Mouse (Mus musculus): ENCODE data around the gene Kcnab3.

Gene Kcnab3

GRCm38 (mm10) chr11:69331929-69332405, 5.9 kb downstream of the Kcnab3 start:
- DNase-seq (ENCODE audit: low spot score), result peak; percentile 88

- peak; percentile 39 for DNase-seq (ENCODE audit: low spot score)
These were observed 6.7 kb downstream of the Kcnab3 start for GRCm38 (mm10) chr11:69332713-69333253.

DNA sequence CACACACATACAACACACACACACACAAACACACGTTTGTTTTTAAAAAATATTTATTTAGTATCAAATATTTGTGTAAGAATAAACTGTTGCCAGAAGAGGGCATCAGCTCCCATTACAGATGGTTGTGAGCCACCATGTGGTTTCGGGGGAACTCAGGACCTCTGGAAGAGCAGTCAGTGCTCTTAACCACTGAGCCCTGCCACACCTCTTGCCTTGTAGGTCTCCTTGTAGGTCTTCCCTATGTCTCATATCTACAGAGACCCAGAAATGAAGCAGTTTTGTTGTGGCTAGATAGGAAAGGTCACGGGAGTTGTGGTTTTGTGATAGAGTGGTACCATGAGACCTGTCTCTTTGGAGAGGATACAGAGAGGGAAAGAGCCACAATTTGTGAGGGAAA, 7.9 kb downstream of the Kcnab3 start:
- no peak for DNase-seq (ENCODE audit: low spot score)

GRCm38 (mm10) chr11:69334796-69335195, 8.7 kb downstream of the Kcnab3 start:
- no peak for DNase-seq (ENCODE audit: low spot score)

DNA sequence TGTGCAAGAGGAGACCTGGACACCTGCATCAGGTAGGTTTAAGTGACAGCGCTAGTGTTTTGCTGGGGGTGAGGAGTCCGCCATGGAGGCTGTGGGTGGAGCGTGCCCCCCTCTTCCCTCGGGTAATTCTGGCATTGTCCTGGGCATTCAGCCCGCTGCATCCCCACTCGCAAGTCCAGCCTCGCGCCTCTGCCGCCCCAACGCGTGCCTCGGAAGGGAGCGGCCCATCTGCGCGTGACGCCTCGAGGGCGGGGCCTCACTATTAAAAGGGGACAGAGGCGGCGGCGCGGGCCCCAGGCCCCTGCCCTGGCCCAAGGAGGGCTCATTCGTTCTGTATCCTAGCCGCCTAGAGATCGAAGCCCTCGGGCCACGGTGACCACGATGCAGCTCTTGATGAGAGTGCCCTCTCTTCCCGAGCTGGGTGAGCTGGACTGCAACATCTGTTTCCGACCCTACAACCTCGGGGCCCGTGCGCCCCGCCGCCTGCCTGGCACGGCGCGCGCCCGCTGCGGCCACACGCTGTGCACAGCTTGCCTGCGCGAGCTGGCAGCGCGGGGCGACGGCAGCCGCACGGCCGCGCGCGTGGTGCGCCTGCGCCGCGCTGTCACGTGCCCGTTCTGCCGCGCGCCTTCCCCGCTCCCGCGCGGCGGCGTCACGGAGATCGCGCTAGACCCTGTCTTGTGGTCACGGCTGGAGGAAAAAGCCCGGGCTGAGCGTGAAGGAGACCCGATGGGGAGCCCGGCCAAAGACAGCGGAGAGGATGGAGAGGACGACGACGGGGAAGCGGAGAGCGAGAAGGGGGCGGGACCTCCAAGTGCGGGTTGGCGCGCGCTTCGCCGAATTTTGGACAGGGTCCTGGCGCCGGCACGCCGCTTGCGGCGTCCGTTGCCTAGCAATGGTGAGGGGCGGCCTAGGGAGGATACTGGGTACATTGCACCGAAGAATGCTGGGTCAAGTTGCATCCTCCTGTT, 14.4 kb downstream of the Kcnab3 start, which contains the start of gene Rnf227:
Gene Rnf227 (plus strand): TSS at position 301 of the 971 bp plus-strand sequence.
- DNase-seq (ENCODE audit: low spot score), result peak; percentile 87

GRCm38 (mm10) chr11:69346441-69346840, 20.4 kb downstream of the Kcnab3 start:
- no peak for DNase-seq (ENCODE audit: low spot score)

DNA sequence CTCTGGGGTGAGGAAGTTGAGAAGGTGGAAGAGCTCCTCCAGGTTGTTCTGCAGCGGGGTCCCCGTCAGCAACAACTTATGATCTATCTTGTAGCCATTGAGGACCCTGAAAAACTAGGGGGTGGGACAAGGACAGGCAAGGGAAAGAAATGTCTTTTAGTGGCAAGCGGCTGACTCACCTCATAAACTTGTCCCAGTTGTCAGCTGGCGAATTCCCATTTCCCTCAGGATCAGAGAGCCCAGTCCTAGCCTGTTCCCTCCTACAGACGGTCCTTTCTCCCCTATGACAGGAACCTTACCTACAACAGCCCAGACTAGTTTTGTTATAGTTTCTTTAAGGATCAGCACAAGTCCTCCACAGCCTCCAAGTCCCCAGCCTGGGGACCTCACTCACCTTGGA, 30.5 kb downstream of the Kcnab3 start:
- DNase-seq (ENCODE audit: low spot score), result no peak

GRCm38 (mm10) chr11:69357690-69358089, 31.6 kb downstream of the Kcnab3 start:
- no peak for DNase-seq (ENCODE audit: low spot score)

DNA sequence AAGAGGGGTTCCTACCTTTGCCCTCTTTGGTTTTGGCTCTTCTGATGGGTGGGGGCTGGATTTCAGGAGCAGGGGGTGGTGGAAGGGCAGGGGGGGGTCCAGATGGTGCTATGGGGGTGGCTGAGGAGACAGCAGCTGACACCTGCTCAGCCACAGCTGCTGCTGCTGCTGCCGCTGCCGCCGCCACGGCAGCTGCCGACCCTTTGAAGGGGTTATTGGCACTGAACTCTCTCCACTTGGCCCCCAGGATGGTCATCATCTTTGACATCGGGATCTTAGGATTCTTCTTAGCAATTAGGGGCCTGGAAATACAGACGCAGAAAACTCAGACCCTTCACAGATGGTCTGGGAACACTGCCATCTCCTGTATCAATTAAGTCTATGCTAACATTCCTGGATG, 36.0 kb downstream of the Kcnab3 start:
- DNase-seq (ENCODE audit: low spot score), result no peak

- peak; percentile 40 for DNase-seq (ENCODE audit: low spot score)
These were observed 36.4 kb downstream of the Kcnab3 start for GRCm38 (mm10) chr11:69362479-69362878.

DNA sequence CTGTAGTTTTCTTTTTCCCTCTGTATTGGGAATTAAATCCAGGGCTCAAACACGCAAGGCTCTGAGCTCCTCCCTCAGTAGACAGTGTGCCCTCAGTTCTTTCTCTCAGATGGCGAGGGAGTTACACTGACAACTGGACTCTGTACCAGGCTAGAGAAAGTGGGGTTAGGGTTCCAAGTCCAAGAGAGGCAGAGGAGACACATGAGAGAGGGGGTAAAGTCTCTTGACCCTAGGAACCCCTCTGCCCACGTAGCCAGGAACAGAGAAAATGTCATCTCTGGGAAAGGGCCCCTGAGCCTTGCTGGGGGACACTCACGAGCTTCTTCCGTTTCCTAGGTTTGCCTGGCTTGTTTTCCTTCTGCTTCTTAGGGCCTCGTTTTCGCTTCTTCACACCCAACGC, 38.3 kb downstream of the Kcnab3 start:
- DNase-seq (ENCODE audit: low spot score), result no peak

DNA sequence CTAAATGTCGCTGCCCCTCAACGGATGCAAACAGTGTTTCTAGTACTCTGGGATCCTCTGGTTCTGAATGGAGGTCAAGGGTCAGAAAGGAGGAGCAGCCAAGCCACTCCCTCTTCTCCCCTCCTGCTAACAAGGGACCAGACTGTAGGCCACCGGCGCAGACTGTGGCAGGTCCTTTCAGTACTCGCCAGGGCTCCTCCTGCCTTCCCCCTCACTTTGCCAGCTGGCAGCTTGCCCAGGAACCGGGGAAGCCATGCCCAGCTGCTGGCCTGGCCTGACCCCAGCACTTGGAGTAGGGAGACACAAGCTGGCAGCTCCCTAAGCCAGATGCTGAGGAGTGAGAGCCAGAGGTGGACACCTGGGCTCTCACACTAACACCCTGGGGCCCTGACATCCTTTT, 38.9 kb downstream of the Kcnab3 start:
- peak; percentile 83 for DNase-seq (ENCODE audit: low spot score)

DNA sequence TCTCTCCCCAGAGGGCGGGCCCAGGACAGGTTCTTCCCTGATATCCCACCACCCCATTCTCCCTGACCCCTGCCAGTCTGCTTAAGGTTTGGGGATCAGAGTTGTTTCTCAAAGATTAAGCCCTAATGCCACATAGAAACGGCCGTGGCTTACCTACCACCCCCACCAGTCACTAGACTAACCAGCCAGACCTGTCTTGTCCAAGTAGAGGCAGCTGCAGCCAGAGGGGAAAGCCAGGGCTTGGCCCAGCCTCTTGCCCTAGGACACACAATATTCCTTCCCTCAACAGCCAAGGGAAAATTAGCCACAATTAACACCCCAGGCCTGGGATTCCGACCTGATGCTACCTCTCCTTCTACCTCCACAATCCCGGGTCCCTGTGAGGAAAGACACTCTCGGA, 39.7 kb downstream of the Kcnab3 start:
- peak; percentile 18 for DNase-seq (ENCODE audit: low spot score)

DNA sequence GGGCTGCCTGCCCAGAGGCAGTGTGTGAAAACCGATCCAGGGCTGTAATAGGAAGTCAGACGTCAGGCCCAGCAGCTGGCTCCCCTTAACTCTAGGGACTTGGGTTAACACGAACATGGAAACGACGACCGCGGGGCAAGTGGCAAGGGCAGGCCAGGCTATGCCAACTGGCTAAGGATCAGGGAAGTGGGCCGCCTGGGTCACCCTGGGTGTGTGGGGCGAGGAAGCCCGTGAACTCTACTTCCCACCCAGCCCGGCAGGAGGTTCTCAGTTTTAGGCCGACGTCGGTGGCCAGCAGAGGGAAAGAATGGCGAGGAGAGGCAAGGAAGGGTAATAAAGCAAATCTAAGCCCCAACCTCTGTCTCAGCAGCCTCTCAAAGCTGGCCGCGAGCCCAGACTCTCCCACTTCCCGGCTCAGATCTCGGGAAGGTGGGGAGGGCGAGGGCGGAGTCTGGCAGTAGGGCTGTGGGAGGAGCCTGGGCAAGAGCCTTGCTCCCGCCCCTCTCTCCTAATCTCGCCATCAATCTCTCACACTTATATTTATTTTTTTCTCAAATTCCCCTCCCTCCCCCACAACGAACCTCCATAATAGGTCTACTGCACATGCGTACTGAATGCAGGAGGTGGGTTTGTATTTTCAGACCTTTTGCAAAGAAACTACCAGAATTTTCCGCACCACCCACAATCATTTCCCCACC, 40.2 kb downstream of the Kcnab3 start:
- peak; percentile 94 for DNase-seq (ENCODE audit: low spot score)

DNA sequence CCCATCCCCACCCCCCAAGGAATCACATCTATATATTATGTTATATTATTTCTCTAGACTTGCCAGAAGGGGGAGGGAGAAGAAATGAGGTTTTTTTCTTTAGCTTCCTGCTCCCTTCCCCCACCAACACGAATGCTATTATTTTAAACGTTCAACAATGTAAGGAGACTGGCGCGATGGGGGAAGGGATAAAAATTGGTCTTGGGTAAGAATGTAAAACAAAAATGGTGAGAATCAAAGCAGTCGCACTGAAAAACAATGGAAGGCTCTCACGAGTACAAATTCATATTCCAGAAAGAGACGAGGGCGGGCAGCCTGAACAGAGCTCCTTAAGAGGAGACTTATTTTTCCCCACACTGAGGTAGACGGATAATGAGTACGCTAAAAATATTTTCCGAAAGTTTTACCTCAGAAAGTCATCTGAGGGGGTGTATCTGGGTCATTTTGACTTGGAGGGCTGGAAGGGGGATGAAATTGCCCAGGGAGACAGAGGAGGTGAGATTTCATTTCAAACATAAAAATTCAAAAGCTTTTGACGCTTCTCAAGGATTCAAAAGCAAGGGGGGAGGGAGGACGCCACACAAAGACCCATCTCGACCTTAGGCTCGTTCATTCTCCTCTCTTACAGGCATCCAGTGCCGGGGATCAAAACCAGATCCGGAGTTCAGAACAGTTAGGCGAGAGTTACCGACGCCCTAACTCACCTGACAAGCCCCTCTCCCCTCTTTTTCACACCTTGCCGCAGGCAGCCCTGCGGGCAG, 41.0 kb downstream of the Kcnab3 start:
- DNase-seq (ENCODE audit: low spot score), result peak; percentile 77

DNA sequence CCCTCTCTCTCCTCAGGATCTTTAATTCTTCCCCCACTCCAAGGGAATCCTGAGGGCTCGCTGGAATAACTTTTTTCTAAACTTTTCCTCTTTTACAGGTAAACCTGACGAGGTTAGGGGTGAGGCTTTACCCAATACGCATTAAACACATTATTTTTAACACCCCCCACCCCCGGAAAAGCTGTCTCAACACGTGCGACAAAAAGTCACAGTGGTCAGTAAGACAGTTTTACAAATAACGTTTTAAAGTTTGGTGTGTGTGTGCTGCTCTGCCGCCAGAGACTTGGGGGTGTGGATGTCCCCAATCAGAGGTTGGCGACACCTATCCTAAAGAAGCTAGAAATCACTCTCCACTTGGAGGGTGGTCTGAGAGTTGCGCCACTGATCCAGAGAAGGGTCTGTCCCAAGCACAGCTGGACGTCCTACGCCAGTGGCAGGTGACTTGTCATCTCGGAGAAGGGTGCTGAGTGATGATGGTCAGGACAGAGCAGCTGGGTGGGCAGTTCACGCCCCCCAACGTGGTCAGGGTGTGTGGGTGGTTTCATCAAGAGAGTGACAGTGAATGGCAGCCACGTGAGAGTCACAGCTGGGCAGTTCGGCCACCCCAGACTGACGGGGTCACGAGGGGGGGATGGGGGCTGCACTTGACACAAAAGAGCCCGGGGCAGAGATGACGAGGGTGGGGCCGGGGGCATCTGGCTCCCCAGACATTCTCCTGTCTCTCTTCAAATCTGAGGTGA, 41.7 kb downstream of the Kcnab3 start:
- peak; percentile 82 for DNase-seq (ENCODE audit: low spot score)

DNA sequence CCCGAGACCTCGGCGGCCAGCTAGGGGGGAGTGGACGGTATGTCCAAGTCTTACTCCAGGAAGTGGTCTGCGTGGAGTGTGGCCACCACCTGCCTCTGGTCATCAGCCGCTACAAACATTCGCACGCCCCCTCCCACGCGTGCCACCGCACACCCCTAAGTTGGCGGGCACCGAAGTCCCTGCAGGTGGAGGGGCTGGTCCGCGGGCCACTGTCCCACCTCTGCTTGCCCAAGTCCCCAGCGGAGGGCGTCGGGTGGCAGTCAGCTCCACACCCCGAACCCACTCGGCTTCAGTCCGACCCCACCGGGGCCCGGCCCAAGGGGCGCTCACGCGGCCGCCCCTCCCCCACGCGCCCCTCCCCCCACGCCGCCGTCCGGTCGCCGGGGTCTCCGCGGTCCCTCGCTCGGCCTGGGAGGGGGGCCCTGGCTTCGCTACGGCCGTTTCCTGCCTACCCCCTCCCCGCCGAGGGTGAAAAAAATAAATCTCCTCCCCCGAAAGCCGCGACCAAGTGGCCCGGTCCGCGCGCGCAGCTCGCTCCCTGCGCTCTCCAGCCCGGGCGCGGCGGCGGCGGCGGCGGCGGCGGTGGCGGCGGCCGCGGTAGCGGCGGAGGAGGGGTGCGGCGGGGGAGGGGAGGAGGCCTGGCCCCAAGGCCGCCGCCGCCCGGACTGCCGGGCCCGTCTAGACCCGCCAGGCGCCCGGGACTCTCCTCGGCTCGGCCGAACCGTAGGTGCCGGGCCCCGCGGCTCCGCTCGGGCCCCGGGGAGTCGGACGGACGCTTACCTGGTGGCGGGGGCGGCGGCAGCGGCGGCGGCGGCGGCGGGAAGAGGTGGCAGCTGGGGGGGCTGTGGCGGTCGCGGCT, 42.5 kb downstream of the Kcnab3 start:
- DNase-seq (ENCODE audit: low spot score), result peak; percentile 60

DNA sequence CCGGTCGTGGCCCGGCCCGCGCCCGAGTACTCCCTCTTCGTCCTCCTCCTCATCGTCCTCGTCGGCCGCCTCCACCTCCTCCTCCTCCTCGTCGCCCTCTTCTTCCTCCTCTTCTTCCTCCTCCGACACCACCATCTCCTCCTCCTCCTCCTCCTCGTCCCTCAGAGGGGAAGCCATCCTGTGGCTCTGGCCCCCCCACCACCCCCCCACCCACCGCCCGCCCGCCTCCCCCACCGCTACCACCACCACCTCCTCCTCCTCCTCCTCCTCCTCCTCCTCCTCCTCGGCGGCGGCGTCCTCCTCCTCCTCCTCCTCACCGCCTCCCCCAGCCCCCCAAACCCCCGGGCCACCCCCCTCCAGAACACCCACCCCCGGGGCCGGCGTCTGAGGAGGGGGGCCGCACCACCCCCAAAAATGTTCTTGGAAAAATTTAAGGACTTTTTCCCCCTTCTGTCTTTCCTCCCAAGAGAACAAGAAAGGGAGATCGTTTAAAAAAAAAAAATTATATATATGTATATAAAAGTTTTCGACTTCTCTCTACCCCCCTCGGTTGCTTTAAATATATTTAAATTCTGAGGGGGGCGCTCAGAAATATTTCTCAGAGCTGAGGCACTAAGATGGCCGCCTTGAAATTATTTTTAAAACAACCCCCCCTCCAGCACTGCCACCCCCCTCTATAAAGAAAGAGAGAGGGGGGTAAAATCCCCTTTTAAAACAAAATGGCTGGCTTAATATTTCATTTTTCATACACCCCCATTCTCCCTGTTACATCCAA, 43.3 kb downstream of the Kcnab3 start, which contains the start of gene Chd3:
Gene Chd3 (minus strand): TSS at position 192 of the 775 bp plus-strand sequence.
- peak; percentile 46 for DNase-seq (ENCODE audit: low spot score)
